ENCODE assay signal across 26 mouse cellular contexts in the genomic region with DNA sequence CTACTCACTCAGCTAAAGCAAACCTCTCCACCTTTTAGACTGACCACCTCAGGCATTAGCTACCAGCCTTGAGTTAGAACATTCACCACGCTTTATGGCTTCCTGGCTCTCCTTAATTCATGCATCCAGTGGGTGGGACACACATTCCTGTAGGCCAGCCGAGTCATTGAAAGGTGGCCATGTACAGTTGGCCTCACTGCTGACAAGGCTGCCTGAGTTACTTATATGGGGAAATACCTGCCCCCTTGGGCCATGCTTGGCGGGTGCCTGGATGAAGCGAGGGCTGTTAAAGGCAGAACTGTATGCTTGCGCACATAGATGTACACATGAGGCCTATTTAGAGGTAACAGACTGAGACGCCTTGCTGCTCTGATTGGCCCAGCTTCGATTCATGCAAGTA. TPM values are rescaled to one million over a fixed set of nuclear protein-coding genes. Genes with fewer than 3 reads are reported as not detected.
DNase-seq lines count a peak whose midpoint lies in the region; ATAC-seq and TF ChIP-seq lines count a peak whose summit lies in the region.
"Had no signal": no experiment of that assay in that cellular context is flagged by ENCODE, and none has a peak within 500 bp of the region (broad histone marks: within the 10 kb centered on the region; RNA-seq: fewer than 3 reads in every experiment).

No protein-coding gene starts in this region.

- H3K27ac ChIP-seq in gastrocnemius, adult 2 months, result no peak overlapping the region
- peak overlapping the region; percentile 45; the same call in 1 of the 2 replicates for H3K27ac ChIP-seq in kidney, embryonic 16.5 days (ENCODE audit: low read length)
- no peak overlapping the region for H3K27ac ChIP-seq in MEL (ENCODE audit: control insufficient read depth, low read depth, low read length)
- H3K27ac ChIP-seq: embryonic facial prominence, embryonic 12.5 days; embryonic facial prominence, embryonic 15.5 days; heart, embryonic 15.5 days; hindbrain, embryonic 10.5 days; hindbrain, embryonic 13.5 days; intestine, embryonic 15.5 days had no signal

- 69% methylated on average over 7 of the region's 7 CpGs for WGBS in kidney, embryonic 16.5 days

- H3K9ac ChIP-seq in kidney, embryonic 16.5 days (replicated peaks; ENCODE audit: low read length), result no peak overlapping the region
- no peak overlapping the region for H3K9ac ChIP-seq in MEL (ENCODE audit: control insufficient read depth, low read depth, low read length, poor library complexity, severe bottlenecking)
- H3K9ac ChIP-seq: embryonic facial prominence, embryonic 12.5 days; embryonic facial prominence, embryonic 15.5 days; forebrain, postnatal 0 days; heart, embryonic 15.5 days; hindbrain, embryonic 13.5 days; intestine, embryonic 15.5 days had no signal

- TF ChIP-seq POLR2A in MEL (IDR thresholded peaks at IDR 0.05; ENCODE audit: control insufficient read depth in 1 of 2, insufficient read depth in 1 of 2, low read depth in 1 of 2, low read length in 2 of 2, poor library complexity in 1 of 2), result no peak

- DNase-seq in gastrocnemius, adult 2 months, result peak; percentile 16
- no peak for DNase-seq in gastrocnemius, postnatal 4 days (ENCODE audit: low spot score in 2 of 2)
- DNase-seq in kidney, postnatal 36 days, result no peak
- DNase-seq in A20 (ENCODE audit: low read depth, low spot score), result peak; percentile 47
- DNase-seq in MEL (ENCODE audit: low read depth, low spot score), result no peak
- no peak for DNase-seq in left cerebral cortex, postnatal 25 days (ENCODE audit: low spot score in 2 of 2)
- DNase-seq: adrenal gland, postnatal 10 days; adrenal gland, postnatal 36 days; cerebellum, adult 18-20 months; cerebellum, adult 9-11 months; cerebellum, postnatal 25 days; forebrain, postnatal 0 days; gastrocnemius, postnatal 25 days; heart, postnatal 10 days; heart, postnatal 36 days had no signal

- no peak overlapping the region for H3K4me3 ChIP-seq in gastrocnemius, adult 2 months
- H3K4me3 ChIP-seq in kidney, embryonic 16.5 days (ENCODE audit: low read length), result no peak overlapping the region
- H3K4me3 ChIP-seq in MEL (ENCODE audit: control insufficient read depth in 1 of 2, insufficient read depth in 1 of 2, low read depth in 2 of 2, low read length in 2 of 2), result no peak overlapping the region
- H3K4me3 ChIP-seq: embryonic facial prominence, embryonic 12.5 days; embryonic facial prominence, embryonic 15.5 days; heart, embryonic 15.5 days; hindbrain, embryonic 10.5 days; hindbrain, embryonic 13.5 days; intestine, embryonic 15.5 days had no signal

- H3K4me2 ChIP-seq in kidney, embryonic 16.5 days (replicated peaks; ENCODE audit: low read depth, low read length), result no peak overlapping the region
- H3K4me2 ChIP-seq: embryonic facial prominence, embryonic 12.5 days; embryonic facial prominence, embryonic 15.5 days; heart, embryonic 11.5 days; heart, embryonic 15.5 days; hindbrain, embryonic 13.5 days; intestine, embryonic 15.5 days had no signal

- H3K4me1 ChIP-seq in kidney, embryonic 16.5 days (ENCODE audit: insufficient read depth, low read length), result peaks cover 25% of the 10 kb centered on the region
- peaks cover 2 to 7% of the 10 kb centered on the region in 2 experiments; a peak in 2 of 4 replicates for H3K4me1 ChIP-seq in MEL (ENCODE audit: control insufficient read depth in 1 of 2, insufficient read depth in 2 of 2, low read length in 2 of 2)

- H3K79me2 ChIP-seq in MEL (ENCODE audit: control insufficient read depth, insufficient read depth, low read length, poor library complexity), result peaks cover 23% of the 10 kb centered on the region

- no peaks in the 10 kb centered on the region for H3K27me3 ChIP-seq in kidney, embryonic 16.5 days (ENCODE audit: insufficient read depth, low read length)
- no peaks in the 10 kb centered on the region for H3K27me3 ChIP-seq in MEL (ENCODE audit: control insufficient read depth in 1 of 2, insufficient read depth in 2 of 2, low read length in 2 of 2)
- H3K27me3 ChIP-seq: embryonic facial prominence, embryonic 12.5 days; embryonic facial prominence, embryonic 15.5 days; heart, embryonic 15.5 days; hindbrain, embryonic 13.5 days; intestine, embryonic 15.5 days; Patski had no signal

- no peaks in the 10 kb centered on the region for H3K9me3 ChIP-seq in kidney, embryonic 16.5 days (ENCODE audit: low read length)
- no peaks in the 10 kb centered on the region for H3K9me3 ChIP-seq in MEL (replicated peaks; ENCODE audit: insufficient read depth, low read length)
- H3K9me3 ChIP-seq: embryonic facial prominence, embryonic 12.5 days; embryonic facial prominence, embryonic 15.5 days; heart, embryonic 15.5 days; hindbrain, embryonic 10.5 days; hindbrain, embryonic 13.5 days; intestine, embryonic 15.5 days had no signal

- TF ChIP-seq CTCF in gastrocnemius, adult 2 months (IDR thresholded peaks at IDR 0.05), result no peak
- TF ChIP-seq CTCF in MEL (IDR thresholded peaks at IDR 0.05 in 2 of 3, conservative IDR thresholded peaks at IDR 0.05 in 1 of 3; ENCODE audit: control insufficient read depth in 1 of 3, insufficient read depth in 1 of 3, low read depth in 2 of 3, low read length in 3 of 3, poor library complexity in 1 of 3, severe bottlenecking in 1 of 3), result no peak

- peaks cover 16% of the 10 kb centered on the region for H3K36me3 ChIP-seq in kidney, embryonic 16.5 days (ENCODE audit: insufficient read depth, low read length)
- H3K36me3 ChIP-seq in MEL (ENCODE audit: control insufficient read depth in 1 of 2, insufficient read depth in 2 of 2, low read length in 2 of 2), result peaks cover 0 to 12% of the 10 kb centered on the region in 2 experiments; a peak in 3 of 4 replicates
- H3K36me3 ChIP-seq: heart, embryonic 15.5 days had no signal

- intact Hi-C loops in gastrocnemius, adult 2 months (cut with DNase I), result no loop called here
- intact Hi-C loops in left cerebral cortex, postnatal 25 days (cut with DNase I), result no loop called here

- no peak for TF ChIP-seq RAD21 in MEL (IDR thresholded peaks at IDR 0.05; ENCODE audit: low read depth, low read length)

- ATAC-seq in kidney, embryonic 16.5 days (ENCODE audit: low FRiP score, low TSS enrichment), result no peak
- ATAC-seq: forebrain, embryonic 14.5 days; forebrain, postnatal 0 days; hindbrain, embryonic 16.5 days; intestine, embryonic 15.5 days; Patski had no signal

- no peak for TF ChIP-seq EP300 in MEL (IDR thresholded peaks at IDR 0.05; ENCODE audit: low read depth in 1 of 2, low read length in 2 of 2)

TF ChIP-seq in MEL, 35 proteins besides CTCF, POLR2A, EP300 and RAD21:
- TF ChIP-seq POLR2AphosphoS2 (IDR thresholded peaks at IDR 0.05; ENCODE audit: low read length), result peak; percentile 66; the same call in 1 of the 2 replicates
- TF ChIP-seq ELF1 (IDR thresholded peaks at IDR 0.05; ENCODE audit: low read depth, low read length), result no peak

RNA-seq across cellular contexts. Expression of a gene that starts 2.5 kb away (rescaled TPM):
- total RNA-seq in gastrocnemius, adult 2 months (2021), result 10 to 100 TPM; 37.2 to 51.0 TPM
- 10 to 100 TPM; 60.5 to 67.7 TPM for total RNA-seq in gastrocnemius, postnatal 4 days (2021)
- polyA plus RNA-seq in kidney, embryonic 16.5 days (2015; fragmentation: Nextera tagmentation; extraction: Ambion mirVana), result 39.2 and 41.8 TPM in 2 replicates
- total RNA-seq in MEL (2012; rRNA removed), result 28.3 and 31.5 TPM in 2 replicates
- polyA plus RNA-seq in MEL (2012; ENCODE audit: insufficient read depth in 1 of 2, insufficient read length in 2 of 2, low read depth in 1 of 2, low replicate concordance in 2 of 2, missing spikeins in 1 of 2), result 10 to 100 TPM in 1 of 2 experiments, not detected in 1; 60.6 TPM
- 10 to 100 TPM; 59.6 to 65.5 TPM for total RNA-seq in left cerebral cortex, postnatal 25 days (2021)

RNA-seq across cellular contexts. Expression of a gene that starts 33.8 kb away (rescaled TPM):
- total RNA-seq in gastrocnemius, adult 2 months (2021), result 10 to 100 TPM; 11.3 to 11.7 TPM
- total RNA-seq in gastrocnemius, postnatal 4 days (2021), result 1 to 10 TPM; 5.8 to 9.0 TPM
- 13.9 and 14.2 TPM in 2 replicates for polyA plus RNA-seq in kidney, embryonic 16.5 days (2015; fragmentation: Nextera tagmentation; extraction: Ambion mirVana)
- total RNA-seq in MEL (2012; rRNA removed), result 20.6 and 21.4 TPM in 2 replicates
- polyA plus RNA-seq in MEL (2012; ENCODE audit: insufficient read depth in 1 of 2, insufficient read length in 2 of 2, low read depth in 1 of 2, low replicate concordance in 2 of 2, missing spikeins in 1 of 2), result 100 to 1,000 TPM in 1 of 2 experiments, 10 to 100 TPM in 1; 24.8 to 103 TPM
- total RNA-seq in left cerebral cortex, postnatal 25 days (2021), result 10 to 100 TPM; 29.2 to 36.0 TPM

RNA-seq across cellular contexts. Expression of a gene that starts 37.9 kb away (rescaled TPM):
- 1 to 10 TPM; 8.9 to 9.1 TPM for total RNA-seq in gastrocnemius, adult 2 months (2021)
- total RNA-seq in gastrocnemius, postnatal 4 days (2021), result 10 to 100 TPM in 1 of 2 experiments, 1 to 10 TPM in 1; 8.7 to 11.7 TPM
- polyA plus RNA-seq in kidney, embryonic 16.5 days (2015; fragmentation: Nextera tagmentation; extraction: Ambion mirVana), result 4.5 and 4.7 TPM in 2 replicates
- 45.7 and 45.9 TPM in 2 replicates for total RNA-seq in MEL (2012; rRNA removed)
- 100 to 1,000 TPM in 1 of 2 experiments, 10 to 100 TPM in 1; 49.8 to 152 TPM for polyA plus RNA-seq in MEL (2012; ENCODE audit: insufficient read depth in 1 of 2, insufficient read length in 2 of 2, low read depth in 1 of 2, low replicate concordance in 2 of 2, missing spikeins in 1 of 2)
- total RNA-seq in left cerebral cortex, postnatal 25 days (2021), result 10 to 100 TPM; 20.0 to 25.9 TPM

Comparison
In these comparisons a context has a peak if more than half of its experiments do, and no peak if none do; other contexts are left out.
1. DNase-seq: peak in gastrocnemius, adult 2 months (single experiment) and A20 (single experiment); none in gastrocnemius, postnatal 4 days (0 of 2), kidney, postnatal 36 days (0 of 2), MEL (single experiment) and left cerebral cortex, postnatal 25 days (0 of 2).